Mouse (Mus musculus) neural tube, embryonic 14.5 days (tissue): ENCODE data around the gene Elp5. TPM values are rescaled to one million over a fixed set of nuclear protein-coding genes. Genes with fewer than 3 reads are reported as not detected.
"Not testable (repeated sequence)": the region's sequence is repeated elsewhere in the genome, so short reads cannot be mapped to it uniquely, and the experiment has no call there.

Experiments
- ATAC-seq: fragments of 200-750 bp; cut with Nextera tagmentation; 2 replicates; pipeline ENCODE4 v1.8.0; 2017; ENCODE audit warnings: low read depth, mild to moderate bottlenecking, moderate TSS enrichment, moderate library complexity
- H3K27ac ChIP-seq: fragments of 300-500 bp; sonication (generic); 2 replicates; pipeline ENCODE4 v1.5.1; 2014; ENCODE audit warnings: low read depth, mild to moderate bottlenecking, control low read depth, low read length, moderate library complexity, mixed read lengths
- H3K27me3 ChIP-seq: fragments of 300-500 bp; sonication (generic); 2 replicates; pipeline ENCODE4 v1.6.1; 2014; ENCODE audit warnings: low read length; ENCODE audit not compliant: control insufficient read depth, insufficient read depth
- H3K36me3 ChIP-seq: fragments of 300-500 bp; sonication (generic); 2 replicates; pipeline ENCODE4 v1.6.1; 2014; ENCODE audit warnings: low read length, mixed read lengths; ENCODE audit not compliant: control insufficient read depth, insufficient read depth
- H3K4me1 ChIP-seq: fragments of 300-500 bp; sonication (generic); 2 replicates; pipeline ENCODE4 v1.6.1; 2014; ENCODE audit warnings: low read length; ENCODE audit not compliant: control insufficient read depth, insufficient read depth
- H3K4me2 ChIP-seq: fragments of 300-500 bp; sonication (generic); 2 replicates; pipeline ENCODE4 v1.6.1; 2014; ENCODE audit warnings: mild to moderate bottlenecking, low read depth, low read length, control low read depth
- H3K4me3 ChIP-seq: fragments of 300-500 bp; sonication (generic); 2 replicates; pipeline ENCODE4 v1.5.1; 2014; ENCODE audit warnings: low read depth, low read length, control low read depth, mixed read lengths
- H3K9ac ChIP-seq: fragments of 300-500 bp; sonication (generic); replicated peaks from 2 replicates; pipeline ENCODE4 v1.6.1; 2014; ENCODE audit warnings: low read depth, mild to moderate bottlenecking, control low read depth, low read length, mixed read lengths
- H3K9me3 ChIP-seq: fragments of 300-500 bp; sonication (generic); 2 replicates; pipeline ENCODE4 v1.6.1; 2016; ENCODE audit warnings: low read length; ENCODE audit not compliant: control insufficient read depth
- WGBS: fragments of 180-500 bp; shearing (Covaris S2); extraction: QIAGEN DNeasy Blood & Tissue Kit; methylation state at CpG from one replicate; pipeline ENCODE4 v1.1.7; 2014; 5-methylcytosine and 5-hydroxymethylcytosine counted together
- polyA plus RNA-seq: library from polyadenylated mRNA; unstranded; fragments of >200 nt; fragmentation: Nextera tagmentation; extraction: Ambion mirVana; gene quantifications from 2 replicates; pipeline ENCODE4 v1.2.1, GENCODE M21; 2014

Gene Elp5
- polyA plus RNA-seq, 1 experiment from 2014 or later: 175 TPM

- 0 out of 2 replicates have a peak, but pooled peaks cover under 1% of the 10 kb centered on the region for H3K4me1 ChIP-seq
- H3K4me2 ChIP-seq: no peak overlapping the region
- no peaks in the 10 kb centered on the region for H3K36me3 ChIP-seq
- ATAC-seq: no peak
- WGBS: 66% methylated on average over 3 of the region's 3 CpGs
- H3K9ac ChIP-seq: no peak overlapping the region
- no peak overlapping the region for H3K27ac ChIP-seq
- no peak overlapping the region for H3K4me3 ChIP-seq
- no peaks in the 10 kb centered on the region for H3K27me3 ChIP-seq
- H3K9me3 ChIP-seq: no peaks in the 10 kb centered on the region
Measured at GRCm38 (mm10) chr11:69930967-69931537, 51.3 kb downstream of the Elp5 start.

- not testable (repeated sequence) for ATAC-seq
Measured at GRCm38 (mm10) chr11:69930176-69930575, 52.1 kb downstream of the Elp5 start.

GRCm38 (mm10) chr11:69929712-69930111 lies 52.6 kb downstream of the Elp5 start:
- no peak for ATAC-seq
- Histone ChIP-seq H3K27ac (no peak overlapping the region), H3K9me3 (no peaks in the 10 kb centered on the region), H3K9ac (no peak overlapping the region), H3K4me1 (no peaks in the 10 kb centered on the region), H3K4me2 (no peak overlapping the region), H3K27me3 (no peaks in the 10 kb centered on the region), H3K4me3 (no peak overlapping the region), H3K36me3 (no peaks in the 10 kb centered on the region)
- WGBS: 86% methylated on average over 4 of the region's 4 CpGs

More at GRCm38 (mm10) chr11:69930176-69930575, 52.1 kb downstream of the Elp5 start:
- not testable (repeated sequence) for H3K9ac ChIP-seq, H3K27me3 ChIP-seq, H3K36me3 ChIP-seq, H3K27ac ChIP-seq, H3K4me2 ChIP-seq, H3K4me3 ChIP-seq, H3K4me1 ChIP-seq, H3K9me3 ChIP-seq
- 87% methylated on average over 8 of the region's 8 CpGs for WGBS

- Histone ChIP-seq H3K4me1 (peaks cover under 1% of the 10 kb centered on the region; the same call in 1 of the 2 replicates), H3K9ac (no peak overlapping the region), H3K9me3 (no peaks in the 10 kb centered on the region), H3K27me3 (no peaks in the 10 kb centered on the region), H3K36me3 (no peaks in the 10 kb centered on the region), H3K27ac (no peak overlapping the region), H3K4me3 (no peak overlapping the region), H3K4me2 (no peak overlapping the region)
- ATAC-seq: no peak
- WGBS: 92% methylated on average over 2 of the region's 2 CpGs
Measured at GRCm38 (mm10) chr11:69927501-69927900, 54.8 kb downstream of the Elp5 start.

GRCm38 (mm10) chr11:69922796-69923195 lies 59.5 kb downstream of the Elp5 start:
- Histone ChIP-seq H3K27me3 (no peaks in the 10 kb centered on the region), H3K4me2 (peak overlapping the region; percentile 71), H3K9ac (no peak overlapping the region), H3K27ac (peak overlapping the region; percentile 73), H3K4me3 (0 out of 2 replicates have a peak overlapping the region, but pooled peaks have one; percentile 34), H3K36me3 (peaks cover 10% of the 10 kb centered on the region; the same call in 1 of the 2 replicates), H3K4me1 (peaks cover 17% of the 10 kb centered on the region), H3K9me3 (no peaks in the 10 kb centered on the region)
- ATAC-seq: no peak
- 72% methylated on average over 3 of the region's 3 CpGs for WGBS

- no peak for ATAC-seq
- H3K4me2 ChIP-seq: peak overlapping the region; percentile 71
- no peaks in the 10 kb centered on the region for H3K9me3 ChIP-seq
- no peaks in the 10 kb centered on the region for H3K27me3 ChIP-seq
- H3K9ac ChIP-seq: peak overlapping the region; percentile 26
- H3K4me1 ChIP-seq: peaks cover 17% of the 10 kb centered on the region
- WGBS: 2% methylated on average over 12 of the region's 12 CpGs
- H3K36me3 ChIP-seq: peaks cover 16% of the 10 kb centered on the region; the same call in 1 of the 2 replicates
- H3K27ac ChIP-seq: peak overlapping the region; percentile 73
- peak overlapping the region; percentile 34 for H3K4me3 ChIP-seq
Measured at GRCm38 (mm10) chr11:69922012-69922756, 60.1 kb downstream of the Elp5 start.

- WGBS: under 1% methylated on average over 71 of the region's 78 CpGs
- peaks cover 16% of the 10 kb centered on the region for H3K36me3 ChIP-seq
- peaks cover 17% of the 10 kb centered on the region for H3K4me1 ChIP-seq
- H3K27me3 ChIP-seq: no peaks in the 10 kb centered on the region
- H3K4me3 ChIP-seq: peak within 1 kb of the TSS; percentile 92
- no peaks in the 10 kb centered on the region for H3K9me3 ChIP-seq
- H3K27ac ChIP-seq: peak within 1 kb of the TSS; percentile 90
- peak within 1 kb of the TSS; percentile 87 for H3K9ac ChIP-seq
- H3K4me2 ChIP-seq: peak within 1 kb of the TSS; percentile 92
- peak; percentile 96 for ATAC-seq
Measured at GRCm38 (mm10) chr11:69921114-69922011, 61.0 kb downstream of the Elp5 start, which contains the start of gene Eif5a. TSS of gene Eif5a (minus strand) at chr11:69921958.

GRCm38 (mm10) chr11:69920266-69921031 lies 61.9 kb downstream of the Elp5 start:
- Histone ChIP-seq H3K4me3 (peak overlapping the region; percentile 92), H3K4me2 (peak overlapping the region; percentile 92), H3K4me1 (peaks cover 21% of the 10 kb centered on the region), H3K9ac (peak overlapping the region; percentile 87), H3K36me3 (peaks cover 25% of the 10 kb centered on the region), H3K9me3 (no peaks in the 10 kb centered on the region), H3K27ac (peak overlapping the region; percentile 90), H3K27me3 (no peaks in the 10 kb centered on the region)
- peak; percentile 26 for ATAC-seq
- WGBS: 0% methylated on average over 38 of the region's 65 CpGs
